Mouse (Mus musculus) hindbrain, embryonic 11.5 days (tissue): ENCODE results near the gene Kif24. TPM values are rescaled to one million over a fixed set of nuclear protein-coding genes. Genes with fewer than 3 reads are reported as not detected.

ENCODE experiments used
- ATAC-seq: fragments of 200-750 bp; cut with Nextera tagmentation; 2 replicates; pipeline ENCODE4 v1.8.0; 2017; ENCODE audit warnings: mild to moderate bottlenecking, moderate TSS enrichment, moderate library complexity; ENCODE audit not compliant: low FRiP score
- DNase-seq: peaks from one replicate; pipeline ENCODE4 v3.0.0-alpha.2; 2015; ENCODE audit warnings: low spot score
- H3K27ac ChIP-seq: fragments of 300-500 bp; sonication (generic); 2 replicates; pipeline ENCODE4 v1.5.1; 2014; ENCODE audit warnings: mild to moderate bottlenecking, low read depth, low read length
- H3K27me3 ChIP-seq: fragments of 300-500 bp; sonication (generic); 2 replicates; pipeline ENCODE4 v1.6.1; 2014; ENCODE audit warnings: mild to moderate bottlenecking, low read length, moderate library complexity, mixed read lengths; ENCODE audit not compliant: control insufficient read depth, insufficient read depth
- H3K36me3 ChIP-seq: fragments of 300-500 bp; sonication (generic); 2 replicates; pipeline ENCODE4 v1.6.1; 2014; ENCODE audit warnings: mild to moderate bottlenecking, low read length, moderate library complexity, mixed read lengths; ENCODE audit not compliant: control insufficient read depth, insufficient read depth
- H3K4me1 ChIP-seq: fragments of 300-500 bp; sonication (generic); replicated peaks from 2 replicates; pipeline ENCODE4 v1.6.1; 2014; ENCODE audit warnings: low read length, mixed read lengths; ENCODE audit not compliant: control insufficient read depth, insufficient read depth
- H3K4me2 ChIP-seq: fragments of 300-500 bp; sonication (generic); replicated peaks from 2 replicates; pipeline ENCODE4 v1.6.1; 2014; ENCODE audit warnings: mild to moderate bottlenecking, low read depth, low read length
- H3K4me3 ChIP-seq: fragments of 300-500 bp; sonication (generic); 2 replicates; pipeline ENCODE4 v1.5.1; 2014; ENCODE audit warnings: low read depth, low read length
- H3K9ac ChIP-seq: fragments of 300-500 bp; sonication (generic); 2 replicates; pipeline ENCODE4 v1.6.1; 2014; ENCODE audit warnings: low read depth, low read length
- H3K9me3 ChIP-seq: fragments of 300-500 bp; sonication (generic); 2 replicates; pipeline ENCODE4 v1.6.1; 2016; ENCODE audit warnings: low read length; ENCODE audit not compliant: control insufficient read depth
- WGBS: fragments of 180-500 bp; shearing (Covaris S2); extraction: QIAGEN DNeasy Blood & Tissue Kit; methylation state at CpG from one replicate; pipeline ENCODE4 v1.1.7; 2014; 5-methylcytosine and 5-hydroxymethylcytosine counted together
- polyA plus RNA-seq: library from polyadenylated mRNA; unstranded; fragments of >200 nt; fragmentation: Nextera tagmentation; extraction: Ambion mirVana; gene quantifications from 2 replicates; pipeline ENCODE4 v1.2.1, GENCODE M21; 2014

Gene Kif24
- polyA plus RNA-seq, 1 experiment from 2014 or later: 11.9 TPM

GRCm38 (mm10) chr4:41358669-41359068 is 106.0 kb downstream of the Kif24 start:
- no peaks in the 10 kb centered on the region for H3K36me3 ChIP-seq
- no peak overlapping the region for H3K27ac ChIP-seq
- H3K4me2 ChIP-seq: no peak overlapping the region
- H3K4me3 ChIP-seq: no peak overlapping the region
- DNase-seq (no peak), ATAC-seq (no peak)
- H3K27me3 ChIP-seq: no peaks in the 10 kb centered on the region
- H3K9me3 ChIP-seq: no peaks in the 10 kb centered on the region
- WGBS: 97% methylated on average over 2 of the region's 2 CpGs
- no peaks in the 10 kb centered on the region for H3K4me1 ChIP-seq
- no peak overlapping the region for H3K9ac ChIP-seq

GRCm38 (mm10) chr4:41357154-41357553 is 107.5 kb downstream of the Kif24 start:
- no peak overlapping the region for H3K4me2 ChIP-seq
- H3K27ac ChIP-seq: no peak overlapping the region
- no peaks in the 10 kb centered on the region for H3K4me1 ChIP-seq
- no peaks in the 10 kb centered on the region for H3K27me3 ChIP-seq
- no peaks in the 10 kb centered on the region for H3K9me3 ChIP-seq
- H3K36me3 ChIP-seq: no peaks in the 10 kb centered on the region
- WGBS: 61% methylated on average over 2 of the region's 2 CpGs
- ATAC-seq: no peak
- DNase-seq: no peak
- H3K4me3 ChIP-seq: no peak overlapping the region
- no peak overlapping the region for H3K9ac ChIP-seq

- Histone ChIP-seq H3K4me3 (no peak overlapping the region), H3K4me2 (no peak overlapping the region), H3K27me3 (no peaks in the 10 kb centered on the region), H3K9me3 (no peaks in the 10 kb centered on the region), H3K4me1 (no peaks in the 10 kb centered on the region), H3K36me3 (no peaks in the 10 kb centered on the region), H3K9ac (no peak overlapping the region), H3K27ac (no peak overlapping the region)
- WGBS: 77% methylated on average over 1 of the region's 1 CpGs
- no peak for DNase-seq
- ATAC-seq: no peak
Measured at GRCm38 (mm10) chr4:41353265-41353664, 111.4 kb downstream of the Kif24 start.

- no peak overlapping the region for H3K9ac ChIP-seq
- no peaks in the 10 kb centered on the region for H3K36me3 ChIP-seq
- H3K4me3 ChIP-seq: no peak overlapping the region
- ATAC-seq (no peak), DNase-seq (no peak)
- H3K4me2 ChIP-seq: no peak overlapping the region
- H3K27me3 ChIP-seq: no peaks in the 10 kb centered on the region
- no peaks in the 10 kb centered on the region for H3K4me1 ChIP-seq
- WGBS: 96% methylated on average over 4 of the region's 4 CpGs
- H3K9me3 ChIP-seq: no peaks in the 10 kb centered on the region
- H3K27ac ChIP-seq: no peak overlapping the region
Measured at GRCm38 (mm10) chr4:41352758-41353157, 111.9 kb downstream of the Kif24 start.

- Histone ChIP-seq H3K4me2 (peak overlapping the region; percentile 58), H3K36me3 (no peaks in the 10 kb centered on the region)
- peak; percentile 85 for ATAC-seq
Measured at GRCm38 (mm10) chr4:41349199-41349591, 115.5 kb downstream of the Kif24 start.

GRCm38 (mm10) chr4:41348584-41349198 is 116.0 kb downstream of the Kif24 start, which contains the start of gene Ubap1:
Ubap1 (plus strand) TSS chr4:41348996.
- H3K27me3 ChIP-seq: no peaks in the 10 kb centered on the region
- peak within 1 kb of the TSS; percentile 88 for H3K27ac ChIP-seq
- H3K4me2 ChIP-seq: peak within 1 kb of the TSS; percentile 58
- DNase-seq: peak; percentile 98
- peak within 1 kb of the TSS; percentile 91 for H3K9ac ChIP-seq
- peak; percentile 99 for ATAC-seq
- 0% methylated on average over 31 of the region's 31 CpGs for whole genome bisulfite sequencing
- no peaks in the 10 kb centered on the region for H3K4me1 ChIP-seq
- no peaks in the 10 kb centered on the region for H3K36me3 ChIP-seq
- peak within 1 kb of the TSS; percentile 90 for H3K4me3 ChIP-seq
- no peaks in the 10 kb centered on the region for H3K9me3 ChIP-seq

More at GRCm38 (mm10) chr4:41349199-41349591, 115.5 kb downstream of the Kif24 start:
- 1% methylated on average over 28 of the region's 28 CpGs for WGBS
- Histone ChIP-seq H3K4me3 (peak overlapping the region; percentile 90), H3K27ac (peak overlapping the region; percentile 88), H3K4me1 (no peaks in the 10 kb centered on the region), H3K9ac (peak overlapping the region; percentile 91), H3K9me3 (no peaks in the 10 kb centered on the region), H3K27me3 (no peaks in the 10 kb centered on the region)
- DNase-seq: no peak

GRCm38 (mm10) chr4:41347839-41348238 is 116.8 kb downstream of the Kif24 start:
- ATAC-seq: no peak
- no peak for DNase-seq
- H3K27me3 ChIP-seq: no peaks in the 10 kb centered on the region
- H3K4me3 ChIP-seq: no peak overlapping the region
- WGBS: 54% methylated on average over 5 of the region's 5 CpGs
- H3K9me3 ChIP-seq: no peaks in the 10 kb centered on the region
- no peak overlapping the region for H3K4me2 ChIP-seq
- no peaks in the 10 kb centered on the region for H3K36me3 ChIP-seq
- H3K4me1 ChIP-seq: no peaks in the 10 kb centered on the region
- H3K9ac ChIP-seq: no peak overlapping the region
- H3K27ac ChIP-seq: no peak overlapping the region

GRCm38 (mm10) chr4:41346011-41346410 is 118.7 kb downstream of the Kif24 start:
- DNase-seq: no peak
- H3K4me2 ChIP-seq: no peak overlapping the region
- no peak for ATAC-seq
- no peaks in the 10 kb centered on the region for H3K36me3 ChIP-seq
- WGBS: 83% methylated on average over 2 of the region's 2 CpGs
- H3K4me3 ChIP-seq: no peak overlapping the region
- no peaks in the 10 kb centered on the region for H3K4me1 ChIP-seq
- H3K9me3 ChIP-seq: no peaks in the 10 kb centered on the region
- no peak overlapping the region for H3K9ac ChIP-seq
- no peak overlapping the region for H3K27ac ChIP-seq
- no peaks in the 10 kb centered on the region for H3K27me3 ChIP-seq

GRCm38 (mm10) chr4:41340912-41341550 is 123.7 kb downstream of the Kif24 start:
- WGBS: 82% methylated on average over 11 of the region's 11 CpGs
- Histone ChIP-seq H3K36me3 (no peaks in the 10 kb centered on the region), H3K27me3 (no peaks in the 10 kb centered on the region)

More at GRCm38 (mm10) chr4:41340912-41341550, 123.7 kb downstream of the Kif24 start:
- H3K9me3 ChIP-seq: no peaks in the 10 kb centered on the region
- H3K4me1 ChIP-seq: no peaks in the 10 kb centered on the region
- no peak overlapping the region for H3K4me3 ChIP-seq
- H3K9ac ChIP-seq: no peak overlapping the region
- ATAC-seq (no peak), DNase-seq (no peak)
- no peak overlapping the region for H3K4me2 ChIP-seq
- no peak overlapping the region for H3K27ac ChIP-seq
